Mouse (Mus musculus): ENCODE measurements around the gene Gm11060.

DNA sequence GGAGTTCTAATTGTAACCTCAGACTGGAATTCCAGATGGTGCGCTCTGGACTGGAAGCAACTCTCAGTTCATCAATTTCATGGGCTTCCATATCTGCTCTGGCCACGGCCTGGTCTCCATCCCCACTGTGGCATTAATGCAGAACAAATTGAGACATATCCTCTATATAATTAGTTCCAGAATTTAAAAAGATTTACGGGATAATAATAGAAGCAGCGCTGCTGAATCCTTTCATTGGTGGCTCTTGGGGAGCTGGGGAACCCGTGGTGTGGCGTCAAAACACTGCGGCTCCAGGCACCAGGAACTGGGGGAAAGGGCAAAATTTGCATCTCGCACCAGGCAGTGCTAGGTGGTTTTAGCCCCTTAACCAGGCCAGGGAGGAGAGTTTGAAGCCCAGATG lies 30.4 kb downstream of the Gm11060 start:
- TF ChIP-seq CTCF (IDR thresholded peaks at IDR 0.05; ENCODE audit: low read depth, low read length), result no peak
- no peak for TF ChIP-seq GATA1 (IDR thresholded peaks at IDR 0.05; ENCODE audit: borderline replicate concordance, low read length)
- TF ChIP-seq POLR2AphosphoS5 (IDR thresholded peaks at IDR 0.05; ENCODE audit: insufficient replicate concordance, low read depth, low read length), result no peak
